Mouse (Mus musculus) Patski (cell line): ENCODE results near the gene Capns1. TPM values are rescaled to one million over a fixed set of nuclear protein-coding genes. Genes with fewer than 3 reads are reported as not detected.
"Not testable (repeated sequence)": the region's sequence is repeated elsewhere in the genome, so short reads cannot be mapped to it uniquely, and the experiment has no call there.

Source experiments
- ATAC-seq: fragments of 100-300 bp; one replicate; pipeline ENCODE4 v1.8.0; 2021
- CTCF ChIA-PET: fragments of 350-600 bp; sonication (Branson Sonifier 250); formaldehyde crosslinking; loops from one replicate; lab custom pipeline; 2022; ENCODE audit warnings: inconsistent platforms; lab: Charles Lee
- POLR2A ChIA-PET: fragments of 350-600 bp; sonication (Branson Sonifier 250); formaldehyde crosslinking; loops from one replicate; lab custom pipeline; 2022; ENCODE audit warnings: antibody characterized with exemption, inconsistent platforms; lab: Charles Lee
- DNase-seq: peaks from one replicate; pipeline ENCODE4 v3.0.0-alpha.2; 2011; ENCODE audit warnings: low read depth, low spot score
- H3K27me3 ChIP-seq: fragments of 371-371 bp; one replicate; pipeline ENCODE4 v1.5.1; 2021
- CTCF ChIP-seq: fragments of 100-300 bp; IDR thresholded peaks from one replicate; pipeline ENCODE4 v1.5.1; 2021
- in situ Hi-C: fragments of 300-500 bp; cut with MboI; formaldehyde crosslinking; loops from 3 replicates; pipeline ENCODE4 v1.11.1; 2018; ENCODE audit warnings: low pct_unique_long_range_greater_than_20kb, mixed read lengths
- polyA plus RNA-seq: library from polyadenylated mRNA; unstranded; gene quantifications from one replicate; pipeline ENCODE4 v1.2.3, GENCODE M21; 2021

The Capns1 gene
- polyA plus RNA-seq = 456 TPM

- ATAC-seq (peak; percentile 46), DNase-seq (peak; percentile 90)
- in situ Hi-C loops = no loop called here
- CTCF ChIA-PET = interaction anchor here (0.7 to 4.3 kb wide), 13 partner anchors 9 to 43 kb away, joined by 3 to 17 read pairs (median 6); no protein-coding TSS in a partner anchor
- no peaks in the 10 kb centered on the region for H3K27me3 ChIP-seq
- POLR2A ChIA-PET = interaction anchor here (0.7 to 1.2 kb wide), 2 partner anchors 9 to 29 kb away, joined by 3 to 4 read pairs; no protein-coding TSS in a partner anchor
- TF ChIP-seq CTCF = peak; percentile 94
Measured at GRCm38 (mm10) chr7:30198481-30198971, at the start of gene Capns1. Gene Capns1 (minus strand): TSS chr7:30198811.

DNA sequence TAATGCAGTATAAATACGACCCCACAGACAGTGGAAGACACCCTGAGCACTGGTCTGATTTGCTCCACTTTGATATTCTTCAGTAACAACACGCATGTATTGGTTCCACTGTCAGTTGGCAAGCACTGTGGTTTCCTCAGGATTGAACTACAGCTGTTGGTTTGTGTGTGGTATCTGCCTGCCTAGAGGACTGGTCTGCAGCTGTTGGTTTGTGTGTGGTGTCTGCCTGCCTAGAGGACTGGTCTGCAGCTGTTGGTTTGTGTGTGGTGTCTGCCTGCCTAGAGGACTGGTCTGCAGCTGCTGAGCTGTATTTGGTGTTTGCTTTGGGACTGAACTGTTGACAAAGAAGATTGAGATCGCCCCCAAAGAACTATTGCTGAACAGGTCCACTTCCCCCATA lies 38.8 kb upstream of the Capns1 start:
- CTCF ChIA-PET = interaction anchor here (1.4 kb wide), 1 partner anchor 26 kb away, joined by 3 read pairs; no protein-coding TSS in a partner anchor
- ATAC-seq, POLR2A ChIA-PET, DNase-seq, H3K27me3 ChIP-seq, in situ Hi-C loops: not testable (repeated sequence)

DNA sequence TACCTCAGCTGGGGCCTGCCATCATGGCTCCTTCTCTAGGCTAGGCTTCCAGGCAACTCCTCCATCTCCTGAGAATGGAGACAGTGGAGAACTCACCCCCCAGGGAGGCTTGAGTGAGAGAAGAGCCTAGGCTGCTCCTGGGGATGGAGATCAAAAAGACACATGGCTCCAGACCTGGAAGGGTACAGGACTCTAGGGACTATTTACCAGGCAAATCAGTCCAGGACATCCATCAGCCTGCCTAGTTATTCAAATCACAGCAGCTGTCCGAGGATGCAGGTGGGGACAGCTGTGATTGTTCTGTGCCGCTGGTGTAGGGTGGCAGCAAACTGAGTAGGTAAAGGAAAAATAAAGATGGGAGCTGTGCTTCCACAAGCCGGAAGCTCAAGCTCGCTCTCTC lies 37.0 kb upstream of the Capns1 start, which contains the start of gene Ovol3:
TSS of gene Ovol3 (minus strand) at position 101 of the 400 bp plus-strand sequence.
- ATAC-seq = no peak
- TF ChIP-seq CTCF = no peak
- CTCF ChIA-PET = no interaction called here

GRCm38 (mm10) chr7:30235091-30235490 lies 36.5 kb upstream of the Capns1 start:
- H3K27me3 ChIP-seq = no peaks in the 10 kb centered on the region
- in situ Hi-C loops = no loop called here
- ChIA-PET CTCF (no interaction called here), POLR2A (interaction anchor here (0.7 kb wide), 1 partner anchor 52 kb away, joined by 3 read pairs; no protein-coding TSS in a partner anchor)
- DNase-seq (no peak), ATAC-seq (no peak)
- TF ChIP-seq CTCF = no peak

More for the DNA sequence above, 37.0 kb upstream of the Capns1 start, which contains the start of gene Ovol3:
- in situ Hi-C loops = no loop called here
- no peaks in the 10 kb centered on the region for H3K27me3 ChIP-seq
- POLR2A ChIA-PET = no interaction called here
- DNase-seq = no peak

DNA sequence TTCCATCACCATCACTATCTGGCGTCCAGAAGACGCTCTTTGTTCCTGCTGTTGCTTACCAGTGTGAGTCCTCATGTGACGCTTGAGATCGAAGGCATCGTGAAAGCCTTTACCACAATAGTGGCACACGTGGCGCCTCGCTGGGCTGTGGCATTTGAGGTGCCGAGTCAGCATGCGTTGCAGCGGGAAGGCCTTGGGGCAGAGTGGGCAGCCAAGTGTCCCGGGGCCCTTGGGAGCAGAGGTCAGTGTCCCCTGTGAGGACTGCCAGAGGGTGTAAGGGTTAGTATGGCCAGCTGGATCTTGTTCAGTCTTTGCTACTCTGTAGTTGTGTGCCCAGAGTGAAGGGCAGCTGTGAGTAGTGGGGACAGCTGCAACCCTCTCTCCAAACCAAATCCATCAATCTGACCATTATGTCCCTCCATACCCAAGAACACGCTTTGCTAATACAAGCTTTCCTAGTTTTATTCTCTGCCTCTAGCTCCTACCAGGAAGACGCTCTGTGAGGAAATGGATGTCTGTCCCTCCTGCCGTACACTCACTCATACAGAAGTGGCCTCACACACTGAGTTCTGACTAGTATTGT lies 35.8 kb upstream of the Capns1 start:
- CTCF ChIA-PET = no interaction called here
- POLR2A ChIA-PET = interaction anchor here (0.7 kb wide), 1 partner anchor 51 kb away, joined by 3 read pairs; no protein-coding TSS in a partner anchor
- DNase-seq (no peak), ATAC-seq (no peak)
- no peaks in the 10 kb centered on the region for H3K27me3 ChIP-seq
- in situ Hi-C loops = no loop called here
- no peak for TF ChIP-seq CTCF

- POLR2A ChIA-PET = no interaction called here
- DNase-seq (no peak), ATAC-seq (no peak)
- CTCF ChIA-PET = interaction anchor here (1.0 to 1.7 kb wide), 2 partner anchors 26 to 68 kb away, joined by 3 to 7 read pairs; no protein-coding TSS in a partner anchor
- no peaks in the 10 kb centered on the region for H3K27me3 ChIP-seq
- in situ Hi-C loops = no loop called here
- no peak for TF ChIP-seq CTCF
Measured at GRCm38 (mm10) chr7:30233387-30233786, 34.8 kb upstream of the Capns1 start.

DNA sequence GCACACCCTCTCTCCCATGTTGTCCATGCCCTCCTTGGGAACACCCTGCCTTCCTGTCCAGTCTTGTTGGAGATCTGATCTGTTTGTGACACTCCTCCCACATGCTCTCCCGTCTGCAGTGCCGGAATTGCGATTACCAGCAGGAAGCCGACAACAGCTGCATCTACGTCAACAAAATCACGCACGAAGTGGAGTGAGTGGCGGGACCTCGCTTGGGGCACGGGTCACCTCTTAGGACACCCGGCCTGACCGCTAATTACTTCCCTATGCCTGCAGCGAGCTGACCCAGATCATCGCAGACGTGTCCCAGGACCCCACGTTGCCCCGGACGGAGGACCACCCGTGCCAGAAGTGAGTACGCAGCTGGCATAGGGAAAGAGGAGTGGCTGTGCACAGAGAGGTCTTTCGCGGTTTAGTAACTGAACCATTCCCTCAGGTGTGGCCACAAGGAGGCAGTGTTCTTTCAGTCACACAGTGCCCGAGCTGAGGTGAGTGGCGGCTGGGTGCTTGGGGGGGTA lies 34.1 kb upstream of the Capns1 start:
- ATAC-seq = no peak
- CTCF ChIA-PET = interaction anchor here (1.7 kb wide), 1 partner anchor 68 kb away, joined by 7 read pairs; no protein-coding TSS in a partner anchor

GRCm38 (mm10) chr7:30231669-30232454 lies 33.3 kb upstream of the Capns1 start, which contains the start of the genes Polr2i and Tbcb:
Gene Polr2i (plus strand): TSS chr7:30231948.
Gene Tbcb (minus strand): TSS chr7:30232272.
- CTCF ChIA-PET = interaction anchor here (0.7 to 3.0 kb wide), 2 partner anchors 14 to 48 kb away, joined by 3 to 11 read pairs; partner anchors contain the start of genes Thap8 and Wdr62
- ATAC-seq = peak; percentile 94

More for the DNA sequence above, 34.1 kb upstream of the Capns1 start:
- no peak for DNase-seq
- no peak for TF ChIP-seq CTCF
- POLR2A ChIA-PET = no interaction called here
- in situ Hi-C loops = no loop called here
- H3K27me3 ChIP-seq = no peaks in the 10 kb centered on the region

GRCm38 (mm10) chr7:30231328-30231668 lies 32.7 kb upstream of the Capns1 start:
- H3K27me3 ChIP-seq = no peaks in the 10 kb centered on the region
- no peak for TF ChIP-seq CTCF
- POLR2A ChIA-PET = no interaction called here
- in situ Hi-C loops = no loop called here
- no peak for ATAC-seq
- CTCF ChIA-PET = interaction anchor here (3.0 kb wide), 1 partner anchor 14 kb away, joined by 11 read pairs; no protein-coding TSS in a partner anchor
- no peak for DNase-seq

More at GRCm38 (mm10) chr7:30231669-30232454, 33.3 kb upstream of the Capns1 start, which contains the start of the genes Polr2i and Tbcb:
- DNase-seq = peak; percentile 97
- TF ChIP-seq CTCF = no peak
- no peaks in the 10 kb centered on the region for H3K27me3 ChIP-seq
- POLR2A ChIA-PET = no interaction called here
- in situ Hi-C loops = no loop called here

GRCm38 (mm10) chr7:30224206-30224605 lies 25.6 kb upstream of the Capns1 start:
- in situ Hi-C loops = no loop called here
- ATAC-seq = no peak
- no peak for DNase-seq
- ChIA-PET POLR2A (no interaction called here), CTCF (no interaction called here)
- H3K27me3 ChIP-seq = no peaks in the 10 kb centered on the region
- no peak for TF ChIP-seq CTCF
